Mouse (Mus musculus): Measurements from ENCODE around the gene Arr3.

The Arr3 gene

DNA sequence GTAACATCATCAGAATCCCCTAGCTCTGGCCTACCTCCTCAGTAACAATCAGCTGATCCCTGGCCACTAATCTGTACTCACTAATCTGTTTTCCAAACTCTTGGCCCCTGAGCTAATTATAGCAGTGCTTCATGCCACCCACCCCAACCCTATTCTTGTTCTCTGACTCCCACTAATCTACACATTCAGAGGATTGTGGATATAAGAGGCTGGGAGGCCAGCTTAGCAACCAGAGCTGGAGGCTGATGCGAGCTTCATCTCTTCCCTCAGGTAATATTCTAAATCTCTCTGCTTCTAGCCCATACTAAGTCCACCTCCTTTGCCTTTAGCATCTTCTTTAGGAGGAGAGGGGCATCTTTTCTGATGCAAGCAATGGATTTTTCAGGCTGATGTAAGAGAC is at the start of gene Arr3:
Gene Arr3 (plus strand): TSS at position 184 of the 400 bp plus-strand sequence.
- peak in 1 of 2 experiments; percentile 6 for DNase-seq (ENCODE audit: low spot score in 2 of 2)

GRCm38 (mm10) chrX:100556026-100556425 is 49.3 kb upstream of the Arr3 start:
- no peak for DNase-seq (ENCODE audit: low spot score in 2 of 2)

GRCm38 (mm10) chrX:100565696-100566095 is 39.6 kb upstream of the Arr3 start:
- peak; percentile 8 to 25 for DNase-seq (ENCODE audit: low spot score in 2 of 2)

DNA sequence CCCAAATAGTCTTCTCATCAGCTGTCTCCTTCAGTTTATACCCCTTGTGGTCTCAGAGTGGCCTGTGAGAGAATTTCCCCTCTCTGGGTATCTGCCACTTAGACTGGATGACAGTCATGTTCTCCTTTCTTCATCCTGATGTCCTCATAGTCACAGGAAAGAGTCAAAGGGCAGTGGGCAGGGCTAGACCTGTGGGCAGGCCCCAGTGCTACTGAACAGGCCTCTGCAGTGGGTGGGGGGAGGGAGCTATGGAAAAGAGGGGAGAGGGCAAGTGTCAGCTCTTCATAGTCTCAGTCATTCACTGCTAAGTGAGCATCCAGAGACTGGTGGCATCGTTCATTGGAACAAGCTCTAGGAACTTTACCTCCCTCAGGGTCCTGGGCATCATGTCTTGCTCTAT is 33.3 kb upstream of the Arr3 start, which contains the start of gene Awat1:
Gene Awat1 (plus strand): TSS at position 301 of the 400 bp plus-strand sequence.
- no peak for DNase-seq (ENCODE audit: low spot score in 2 of 2)

GRCm38 (mm10) chrX:100594791-100595190 is 10.5 kb upstream of the Arr3 start, which contains the start of gene P2ry4:
Gene P2ry4 (minus strand): TSS chrX:100594869.
- DNase-seq (ENCODE audit: low spot score in 2 of 2): no peak

DNA sequence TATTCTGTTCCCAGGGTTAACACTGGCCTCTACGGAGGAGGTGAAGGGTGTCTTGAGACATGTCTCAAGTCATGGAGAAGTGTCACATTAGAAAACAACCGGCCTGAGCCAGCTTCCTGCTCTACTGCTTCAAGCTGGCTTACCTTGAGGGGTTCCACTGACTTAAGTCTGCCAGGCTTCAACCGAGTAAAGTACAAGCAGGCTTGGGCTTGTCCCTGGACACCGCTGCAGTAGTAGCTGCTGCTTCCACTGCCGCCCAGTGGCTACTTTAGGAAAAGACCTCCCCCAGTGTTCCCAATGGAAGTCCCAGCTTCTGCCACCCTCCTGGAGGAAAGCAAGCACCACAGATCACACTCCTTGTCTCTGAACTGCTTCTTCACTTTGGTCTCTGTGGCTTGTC is 7.9 kb upstream of the Arr3 start:
- peak; percentile 45 to 61 for DNase-seq (ENCODE audit: low spot score in 2 of 2)

GRCm38 (mm10) chrX:100599755-100600154 is 5.5 kb upstream of the Arr3 start:
- peak; percentile 24 to 30 for DNase-seq (ENCODE audit: low spot score in 2 of 2)

- DNase-seq (ENCODE audit: low spot score in 2 of 2): no peak
Measured at GRCm38 (mm10) chrX:100618488-100618887, 13.2 kb downstream of the Arr3 start.

GRCm38 (mm10) chrX:100621366-100621765 is 16.1 kb downstream of the Arr3 start:
- DNase-seq (ENCODE audit: low spot score in 2 of 2): no peak

DNA sequence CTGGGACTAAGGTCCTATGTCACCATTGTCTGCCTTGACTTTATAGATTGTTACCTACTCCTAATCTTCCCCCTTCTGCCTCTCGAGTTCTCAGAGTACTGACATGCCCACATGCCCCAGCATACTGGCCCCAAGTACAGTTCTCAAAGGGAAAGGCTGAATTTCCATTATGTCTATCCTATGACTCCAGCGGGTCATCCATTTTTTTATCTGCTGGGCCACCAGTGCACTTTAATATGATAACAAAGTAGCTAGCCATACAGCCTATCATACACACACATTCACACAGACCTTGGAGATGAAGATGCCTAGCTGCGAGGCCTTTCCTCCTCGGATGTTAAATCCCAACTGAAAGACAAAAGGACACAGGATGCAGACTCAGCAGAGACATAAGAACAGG is 18.9 kb downstream of the Arr3 start:
- no peak for DNase-seq (ENCODE audit: low spot score in 2 of 2)

GRCm38 (mm10) chrX:100625146-100625545 is 19.8 kb downstream of the Arr3 start:
- DNase-seq (ENCODE audit: low spot score in 2 of 2): no peak

DNA sequence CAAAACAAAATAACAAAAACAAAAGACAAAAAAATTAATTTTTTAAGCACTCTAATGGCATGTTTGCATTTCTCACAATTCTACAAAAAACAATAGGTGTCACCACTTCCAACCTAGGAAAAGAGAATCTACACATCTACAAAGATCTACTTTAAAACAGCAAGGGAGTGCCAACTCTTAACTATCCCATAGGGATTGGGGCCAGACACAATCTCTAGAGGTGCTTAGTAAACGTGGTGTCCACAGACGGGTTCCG is 20.2 kb downstream of the Arr3 start, which contains the start of gene Kif4:
Gene Kif4 (plus strand): TSS at position 192 of the 256 bp plus-strand sequence.
- DNase-seq (ENCODE audit: low spot score in 2 of 2): no peak

GRCm38 (mm10) chrX:100625802-100626793 is 20.8 kb downstream of the Arr3 start, which contains the start of gene Pdzd11:
Gene Pdzd11 (minus strand): TSS chrX:100626568.
- DNase-seq (ENCODE audit: low spot score in 2 of 2): peak; percentile 85 to 87

DNA sequence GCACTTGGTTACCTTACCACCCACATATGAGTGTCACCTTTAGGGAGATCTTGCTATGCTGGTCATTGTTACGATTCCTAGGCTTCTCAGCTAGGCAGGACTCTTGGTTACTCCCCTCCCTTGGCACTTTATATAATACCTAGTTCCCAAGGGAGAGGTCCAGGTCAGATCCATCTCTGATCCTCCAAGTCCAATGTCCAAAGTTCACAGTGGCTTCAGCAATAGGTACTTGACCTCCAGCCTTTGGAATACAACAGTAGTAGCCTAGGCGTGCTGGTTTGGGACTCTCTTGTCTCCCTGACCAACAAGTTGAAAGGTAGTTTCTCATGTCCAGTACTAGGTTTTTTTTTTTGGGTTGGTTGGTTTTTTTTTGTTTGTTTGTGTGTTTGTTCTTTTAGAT is 23.8 kb downstream of the Arr3 start:
- DNase-seq (ENCODE audit: low spot score in 2 of 2): no peak

DNA sequence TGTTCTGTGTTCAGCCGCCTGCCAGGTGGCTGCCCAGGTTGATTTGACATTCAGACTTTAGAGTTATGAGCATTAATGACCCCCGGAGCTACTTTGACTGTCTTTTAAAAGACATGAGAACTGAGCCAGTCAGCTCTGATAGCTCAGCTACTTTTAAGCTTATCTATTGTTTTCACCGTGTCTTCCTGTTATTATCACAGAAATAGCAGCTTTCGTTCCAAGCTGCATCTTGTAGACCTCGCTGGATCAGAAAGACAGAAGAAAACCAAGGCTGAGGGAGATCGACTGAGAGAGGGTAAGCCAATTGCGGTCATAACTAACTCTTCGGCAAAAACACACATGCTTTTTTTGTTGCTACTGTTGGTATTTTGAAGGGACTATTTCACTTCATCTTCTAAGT is 33.2 kb downstream of the Arr3 start:
- no peak for DNase-seq (ENCODE audit: low spot score in 2 of 2)

DNA sequence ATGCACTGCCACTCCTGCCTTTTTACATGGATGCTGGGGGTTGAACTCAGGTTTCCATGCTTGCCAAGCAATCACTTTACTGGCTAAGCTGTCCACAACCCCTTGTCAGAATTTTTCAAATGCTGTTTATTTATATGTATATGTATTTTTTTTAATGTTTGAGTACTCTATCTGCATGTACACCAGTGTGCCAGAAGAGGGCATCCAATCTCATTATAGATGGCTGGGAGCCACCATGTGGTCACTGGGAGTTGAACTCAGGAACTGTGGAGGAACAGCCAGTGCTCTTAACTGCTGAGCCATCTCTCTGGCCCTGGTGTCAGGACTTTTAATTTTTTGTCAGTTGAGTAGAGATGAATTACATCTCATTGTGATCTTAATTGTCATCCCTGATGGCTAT is 47.6 kb downstream of the Arr3 start:
- DNase-seq (ENCODE audit: low spot score in 2 of 2): no peak

- no peak for DNase-seq (ENCODE audit: low spot score in 2 of 2)
Measured at GRCm38 (mm10) chrX:100664825-100665224, 59.5 kb downstream of the Arr3 start.
